Mouse (Mus musculus): ENCODE results near the gene Palm.

Palm gene

GRCm38 (mm10) chr10:79800508-79800907 is 7.1 kb downstream of the Palm start:
- no peak for DNase-seq

- DNase-seq, result no peak
These were observed 8.5 kb downstream of the Palm start for GRCm38 (mm10) chr10:79801837-79802236.

GRCm38 (mm10) chr10:79802331-79802971 is 9.1 kb downstream of the Palm start:
- no peak for DNase-seq

GRCm38 (mm10) chr10:79803716-79804323 is 10.4 kb downstream of the Palm start:
- DNase-seq, result no peak

GRCm38 (mm10) chr10:79805636-79806035 is 12.3 kb downstream of the Palm start:
- DNase-seq, result no peak

GRCm38 (mm10) chr10:79806331-79806730 is 13.0 kb downstream of the Palm start:
- DNase-seq, result no peak

- no peak for DNase-seq
These were observed 13.6 kb downstream of the Palm start for GRCm38 (mm10) chr10:79806972-79807371.

- DNase-seq, result no peak
These were observed 14.5 kb downstream of the Palm start for GRCm38 (mm10) chr10:79807826-79808225.

GRCm38 (mm10) chr10:79808728-79809127 is 15.4 kb downstream of the Palm start:
- no peak for DNase-seq

- DNase-seq, result peak; percentile 91
These were observed 18.6 kb downstream of the Palm start for GRCm38 (mm10) chr10:79811736-79812637.

GRCm38 (mm10) chr10:79814271-79814842 is 21.0 kb downstream of the Palm start:
- DNase-seq, result no peak

GRCm38 (mm10) chr10:79815671-79816494 is 22.5 kb downstream of the Palm start:
- peak; percentile 51 for DNase-seq

GRCm38 (mm10) chr10:79817111-79817510 is 23.7 kb downstream of the Palm start:
- no peak for DNase-seq

GRCm38 (mm10) chr10:79818225-79818624 is 24.9 kb downstream of the Palm start:
- DNase-seq, result no peak

- DNase-seq, result no peak
These were observed 26.2 kb downstream of the Palm start for GRCm38 (mm10) chr10:79819606-79820005.

- DNase-seq, result no peak
These were observed 26.9 kb downstream of the Palm start for GRCm38 (mm10) chr10:79820277-79820676.

GRCm38 (mm10) chr10:79820782-79821181 is 27.4 kb downstream of the Palm start, which contains the start of gene Misp:
TSS of gene Misp (plus strand) at chr10:79820989.
- no peak for DNase-seq

GRCm38 (mm10) chr10:79821731-79822130 is 28.4 kb downstream of the Palm start:
- no peak for DNase-seq

GRCm38 (mm10) chr10:79822372-79822771 is 29.0 kb downstream of the Palm start:
- DNase-seq, result no peak

- DNase-seq, result no peak
These were observed 29.6 kb downstream of the Palm start for GRCm38 (mm10) chr10:79823011-79823410.

- DNase-seq, result no peak
These were observed 31.0 kb downstream of the Palm start for GRCm38 (mm10) chr10:79824413-79824812.

GRCm38 (mm10) chr10:79831583-79831982 is 38.2 kb downstream of the Palm start:
- no peak for DNase-seq
